Mouse (Mus musculus): ENCODE measurements around the gene E2f8. TPM values are rescaled to one million over a fixed set of nuclear protein-coding genes. Genes with fewer than 3 reads are reported as not detected.

The E2f8 gene
- total RNA-seq (2021): 1 to 10 TPM; 1.0 to 1.3 TPM

DNA sequence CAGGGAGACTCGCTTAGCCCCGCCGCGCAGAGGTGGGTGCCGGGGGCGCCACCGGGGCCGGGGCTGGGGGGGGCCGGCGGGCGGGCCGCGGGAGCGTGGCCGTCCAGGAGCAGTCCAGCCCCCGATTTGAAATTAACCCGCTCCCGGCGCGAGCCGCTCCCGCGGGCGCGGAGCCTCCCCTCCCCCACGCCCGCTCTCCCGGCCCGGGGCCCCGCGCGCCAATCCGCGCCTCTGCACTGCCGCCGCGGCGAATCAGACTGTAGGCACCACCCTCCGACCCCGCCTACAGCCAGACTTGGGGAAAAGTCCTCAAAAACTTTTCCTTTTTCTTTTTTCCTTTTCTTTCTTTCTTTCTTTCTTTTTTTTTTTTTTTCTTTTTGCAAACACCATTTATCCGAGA, at the start of gene E2f8:
Gene E2f8 (minus strand): TSS at position 111 of the 400 bp plus-strand sequence.
- peak in 1 of 2 experiments; percentile 86 for DNase-seq (ENCODE audit: extremely low spot score in 1 of 2, low spot score in 2 of 2)
- intact Hi-C loops (cut with DNase I): no loop called here

DNA sequence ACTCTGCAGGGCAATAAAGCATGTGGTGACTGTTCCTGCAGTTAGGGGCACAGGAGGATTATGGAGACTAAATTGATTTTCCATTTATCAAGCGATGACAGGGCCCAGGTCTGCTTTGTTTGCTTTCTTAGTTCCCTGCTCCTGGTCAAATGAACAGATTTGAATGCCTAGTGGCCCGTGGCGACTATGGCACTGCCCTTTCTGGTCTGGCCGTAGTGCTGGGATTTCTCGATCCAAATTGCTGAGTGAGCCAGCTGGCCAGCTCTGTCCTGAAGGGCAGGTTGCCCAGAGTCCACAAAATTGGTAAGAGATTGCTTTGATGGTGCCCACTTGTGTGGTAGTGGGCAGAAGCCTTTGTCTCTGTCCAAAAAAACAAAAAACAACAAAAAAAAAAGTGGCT, 49.0 kb upstream of the E2f8 start:
- DNase-seq (ENCODE audit: extremely low spot score in 1 of 2, low spot score in 2 of 2): peak; percentile 33 to 38
- intact Hi-C loops (cut with DNase I): no loop called here

DNA sequence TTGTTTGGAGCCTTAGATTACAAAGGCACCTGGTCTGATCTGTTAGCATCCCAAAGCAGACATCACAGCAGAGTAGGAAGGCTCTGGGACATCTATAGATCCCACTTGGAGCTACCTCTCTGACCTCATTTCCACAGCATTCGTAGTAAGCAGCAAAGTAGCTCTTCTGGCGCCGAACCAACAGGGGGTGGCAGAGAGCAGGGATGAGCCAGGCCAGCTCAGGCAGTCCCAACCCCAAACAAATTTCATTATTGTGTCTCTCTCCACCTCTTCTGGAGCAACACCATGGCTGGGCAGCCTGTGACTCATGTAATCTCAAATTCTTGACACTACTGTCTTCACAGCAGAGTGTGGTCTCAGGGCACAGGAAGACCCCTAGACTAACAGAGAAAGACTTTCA, 47.0 kb upstream of the E2f8 start:
- intact Hi-C loops (cut with DNase I): no loop called here
- DNase-seq (ENCODE audit: extremely low spot score in 1 of 2, low spot score in 2 of 2): peak; percentile 20 to 79

DNA sequence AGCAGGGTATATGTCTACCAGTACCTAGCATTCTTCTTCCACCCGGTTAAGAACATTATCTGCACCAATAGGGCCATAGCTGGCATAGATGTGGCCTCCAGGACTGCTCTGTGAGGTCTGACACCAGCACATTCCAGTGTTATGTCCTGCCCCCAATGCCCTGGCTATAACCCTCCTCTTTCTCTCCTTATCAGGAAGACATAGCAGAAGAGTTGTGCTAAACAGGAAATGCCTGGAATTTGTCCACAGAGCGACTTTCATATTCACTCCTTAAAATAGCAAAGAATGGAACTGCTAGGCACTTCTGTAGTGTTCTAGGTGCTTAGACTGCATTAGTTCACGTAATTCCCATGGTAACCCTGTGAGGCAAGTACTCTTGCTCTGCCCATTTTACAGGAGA, 43.8 kb upstream of the E2f8 start:
- intact Hi-C loops (cut with DNase I): no loop called here
- DNase-seq (ENCODE audit: extremely low spot score in 1 of 2, low spot score in 2 of 2): no peak

DNA sequence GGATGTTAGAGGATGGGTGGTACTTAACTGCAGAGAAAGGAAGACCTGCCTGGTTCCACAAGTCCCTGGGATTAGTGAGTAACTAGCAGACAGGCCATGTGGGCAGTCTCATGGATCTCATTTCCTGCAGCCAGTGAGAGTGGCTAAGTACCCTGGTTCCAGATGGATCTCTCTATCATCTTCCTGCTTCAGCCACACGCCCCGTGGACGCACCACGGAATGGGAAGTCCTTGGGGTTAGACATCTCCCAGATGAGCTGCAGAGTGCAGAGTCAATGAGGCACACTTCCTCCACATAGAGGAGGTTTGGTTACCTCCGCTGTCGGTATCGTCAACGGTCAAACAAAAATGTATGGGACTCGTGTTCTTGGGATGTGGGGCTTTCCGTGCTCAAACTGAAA, 42.2 kb upstream of the E2f8 start:
- no peak for DNase-seq (ENCODE audit: extremely low spot score in 1 of 2, low spot score in 2 of 2)
- intact Hi-C loops (cut with DNase I): no loop called here

DNA sequence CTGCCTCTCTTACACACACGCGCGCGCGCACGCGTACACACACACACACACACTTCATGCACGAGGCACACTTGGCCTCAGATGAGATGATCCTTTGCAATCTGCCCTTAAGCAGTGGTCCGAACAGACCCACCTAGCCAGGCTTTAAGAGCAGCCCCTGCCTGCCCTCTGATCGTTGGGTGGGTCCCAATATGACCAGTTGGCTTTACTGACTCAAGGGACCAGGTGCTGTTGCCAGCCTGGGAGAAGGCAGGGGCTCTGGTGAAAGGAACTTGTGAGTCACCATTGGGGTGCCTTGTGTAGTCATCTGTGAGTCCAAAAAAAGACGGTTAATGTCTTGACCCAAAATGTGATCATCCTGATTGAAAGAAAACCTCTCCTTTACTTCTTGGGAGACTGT, 37.0 kb upstream of the E2f8 start:
- DNase-seq (ENCODE audit: extremely low spot score in 1 of 2, low spot score in 2 of 2): no peak

DNA sequence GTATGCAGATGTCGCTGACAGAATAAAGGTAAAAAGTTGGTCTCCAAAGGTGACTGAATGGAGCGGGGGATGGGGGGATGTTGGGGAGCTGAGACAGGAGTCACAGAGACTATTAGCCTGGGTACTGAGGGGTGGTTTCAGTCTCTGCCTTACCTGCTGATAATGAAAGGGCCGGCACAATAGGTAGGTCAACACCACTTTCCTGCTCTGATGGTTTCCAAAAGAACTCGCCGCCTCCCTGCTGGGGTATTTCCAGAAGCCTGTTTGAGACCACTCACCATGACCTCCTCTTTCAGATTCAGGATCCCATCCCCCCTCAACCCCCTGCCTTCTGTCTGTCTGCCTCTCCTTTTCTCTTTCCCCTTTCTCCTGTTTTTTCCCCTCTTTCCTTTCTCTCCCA, 36.6 kb upstream of the E2f8 start:
- no peak for DNase-seq (ENCODE audit: extremely low spot score in 1 of 2, low spot score in 2 of 2)
- intact Hi-C loops (cut with DNase I): no loop called here

More for the DNA sequence above, 37.0 kb upstream of the E2f8 start:
- intact Hi-C loops (cut with DNase I): no loop called here

DNA sequence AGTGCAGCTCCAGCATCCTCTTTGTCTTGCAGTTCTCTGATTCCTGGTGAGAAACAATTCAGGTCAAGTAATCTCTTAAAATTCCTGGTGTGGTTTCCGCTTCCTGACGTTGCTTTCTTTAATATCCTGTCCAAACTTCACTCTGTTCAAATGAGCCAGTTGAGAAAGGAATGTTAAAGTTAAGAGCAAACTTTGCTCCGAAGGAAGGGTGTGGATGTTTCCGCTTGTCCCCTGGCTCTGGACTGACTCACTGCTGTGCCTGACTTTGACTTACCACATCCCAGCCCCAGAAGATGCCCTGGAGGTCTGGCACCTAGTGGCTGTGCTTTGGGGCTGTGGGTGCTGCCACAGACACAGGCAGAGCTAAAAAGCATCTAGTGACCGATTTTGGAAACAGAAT, 36.1 kb upstream of the E2f8 start:
- intact Hi-C loops (cut with DNase I): no loop called here
- DNase-seq (ENCODE audit: extremely low spot score in 1 of 2, low spot score in 2 of 2): no peak

DNA sequence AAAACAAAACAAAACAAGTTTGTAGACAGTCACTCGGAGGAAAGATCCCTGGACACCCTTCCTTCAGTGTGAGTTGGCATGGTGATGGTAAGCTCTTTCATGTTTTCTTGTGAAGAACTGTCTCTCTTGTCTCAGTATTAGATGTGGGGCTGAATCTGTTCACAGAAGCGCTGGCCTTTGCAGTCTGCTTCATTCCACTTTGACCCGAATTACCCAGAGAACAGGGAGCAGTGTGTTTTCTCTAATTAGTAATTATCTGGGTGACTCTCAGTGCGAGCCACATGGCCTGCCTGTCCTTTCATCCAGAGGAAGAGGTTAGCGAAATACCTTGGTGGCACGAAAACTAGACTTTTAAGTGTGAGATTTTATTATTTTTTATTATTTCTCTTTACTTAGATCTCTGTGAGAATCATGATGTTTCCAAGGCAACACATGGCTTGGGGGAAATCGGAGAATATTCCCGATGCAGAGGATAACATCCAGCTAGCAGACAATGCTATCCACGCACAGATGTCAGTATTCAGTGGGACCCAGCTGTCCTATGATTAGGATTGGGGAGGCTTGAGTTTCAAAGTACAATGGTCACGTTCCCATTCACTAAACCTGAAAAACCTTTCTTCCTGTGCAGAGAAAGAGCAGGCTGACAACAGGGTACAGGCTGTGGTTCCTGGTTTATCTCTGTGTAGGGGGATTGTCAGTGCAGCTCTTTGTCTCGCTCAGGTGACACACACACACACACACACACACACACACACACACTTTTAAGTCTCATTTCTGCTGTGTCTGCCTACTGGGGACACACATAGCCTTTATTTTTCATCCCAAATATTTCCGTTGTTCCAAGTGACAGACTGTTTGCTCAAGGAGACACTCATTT, 33.5 kb upstream of the E2f8 start:
- no peak for DNase-seq (ENCODE audit: extremely low spot score in 1 of 2, low spot score in 2 of 2)
- intact Hi-C loops (cut with DNase I): no loop called here

DNA sequence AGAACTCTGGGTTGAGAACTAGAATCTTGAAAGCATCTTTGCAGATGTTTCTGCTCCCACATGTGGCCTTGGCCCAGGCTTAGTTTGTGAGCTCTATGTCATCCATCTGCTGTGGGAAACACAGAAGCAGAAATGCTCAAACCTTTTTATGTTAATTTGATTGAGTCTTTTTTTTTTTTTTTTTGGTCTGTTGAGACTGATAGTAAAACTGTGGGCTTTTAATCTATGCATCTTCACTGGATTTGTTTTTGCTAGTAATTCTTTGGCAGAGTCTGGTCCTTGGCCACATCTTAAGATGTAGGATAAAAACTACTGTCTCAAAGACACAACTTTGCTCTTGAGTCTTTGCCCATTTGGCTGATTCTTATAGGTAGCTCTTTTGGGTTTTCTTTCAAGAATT, 29.8 kb upstream of the E2f8 start:
- intact Hi-C loops (cut with DNase I): no loop called here
- DNase-seq (ENCODE audit: extremely low spot score in 1 of 2, low spot score in 2 of 2): no peak

DNA sequence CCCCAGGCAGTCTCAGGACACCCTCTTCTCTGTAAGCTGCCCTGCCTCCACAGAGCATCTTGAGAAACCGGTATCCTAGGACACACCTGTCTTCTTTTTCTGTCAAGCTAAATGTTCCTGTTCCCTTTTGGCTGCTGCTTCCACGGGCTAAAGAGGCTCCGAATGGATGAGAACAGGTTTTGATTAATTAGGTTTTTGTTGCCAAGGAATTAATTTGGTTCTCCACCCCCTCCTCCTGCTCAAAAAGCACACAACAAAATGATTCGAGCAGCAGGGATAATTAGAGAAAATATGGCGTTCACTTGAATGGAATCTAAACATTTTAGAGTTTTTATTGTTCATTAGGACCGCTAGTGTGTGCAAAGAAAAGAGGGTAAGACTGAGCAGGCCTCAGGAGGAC, 28.9 kb upstream of the E2f8 start:
- DNase-seq (ENCODE audit: extremely low spot score in 1 of 2, low spot score in 2 of 2): no peak
- intact Hi-C loops (cut with DNase I): no loop called here

DNA sequence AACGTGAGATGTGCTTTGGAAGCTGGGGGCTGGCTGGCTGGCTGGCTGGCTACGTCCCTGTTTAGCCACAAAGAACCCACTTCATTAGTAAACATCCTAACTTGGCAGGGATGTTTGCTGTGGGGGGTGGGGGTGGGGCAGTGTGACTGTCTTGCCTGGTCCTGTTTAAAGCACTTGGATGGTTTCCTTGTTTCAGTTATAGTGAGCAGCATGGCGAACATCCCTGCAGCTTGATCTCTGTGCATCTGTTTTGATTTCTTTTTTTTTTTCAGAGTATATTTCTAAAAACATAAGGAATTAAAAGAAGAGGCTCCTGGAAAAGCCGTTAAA, 27.9 kb upstream of the E2f8 start:
- intact Hi-C loops (cut with DNase I): no loop called here
- DNase-seq (ENCODE audit: extremely low spot score in 1 of 2, low spot score in 2 of 2): no peak

DNA sequence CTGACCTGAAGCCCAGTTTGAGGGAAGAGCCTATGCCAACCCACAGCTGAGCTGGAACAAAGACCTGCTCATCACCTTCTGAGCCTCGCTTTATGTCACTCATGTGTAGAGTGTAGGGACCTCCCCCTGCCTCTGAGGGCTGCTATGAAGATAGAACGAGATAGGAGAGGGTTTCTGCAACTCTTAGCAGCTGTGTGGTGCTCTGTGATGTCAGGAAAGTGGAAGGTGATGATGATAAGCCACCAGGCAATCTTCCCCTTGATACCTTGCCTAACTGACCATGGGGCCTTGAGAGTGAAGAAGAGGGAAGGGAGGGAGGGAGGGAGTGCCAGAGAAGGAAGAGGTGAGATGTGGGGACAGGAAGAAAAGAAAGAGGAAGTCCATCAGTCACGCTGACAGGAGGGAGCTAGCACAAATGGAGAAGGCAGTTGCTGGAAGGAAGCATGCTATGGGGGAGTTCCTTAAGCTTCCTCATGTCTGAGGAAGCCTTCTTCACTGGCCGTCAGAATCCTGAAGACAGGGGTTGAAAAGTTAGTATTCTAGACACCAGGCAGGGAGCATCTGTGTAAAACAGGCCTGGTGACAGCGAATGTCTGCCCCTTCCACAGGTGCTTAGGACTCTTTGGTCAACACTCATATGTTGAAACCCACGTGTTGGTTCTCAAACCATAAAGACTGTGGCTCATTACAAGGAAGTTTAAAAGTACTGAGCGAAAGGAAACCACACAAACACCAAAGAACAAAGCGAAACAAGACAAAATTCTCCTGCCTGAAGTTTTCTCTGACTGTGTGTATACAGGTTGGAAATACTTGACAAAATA, 27.3 kb upstream of the E2f8 start, which contains the start of gene Nav2:
Gene Nav2 (plus strand): TSS at position 196 of the 821 bp plus-strand sequence.
- intact Hi-C loops (cut with DNase I): no loop called here
- no peak for DNase-seq (ENCODE audit: extremely low spot score in 1 of 2, low spot score in 2 of 2)

DNA sequence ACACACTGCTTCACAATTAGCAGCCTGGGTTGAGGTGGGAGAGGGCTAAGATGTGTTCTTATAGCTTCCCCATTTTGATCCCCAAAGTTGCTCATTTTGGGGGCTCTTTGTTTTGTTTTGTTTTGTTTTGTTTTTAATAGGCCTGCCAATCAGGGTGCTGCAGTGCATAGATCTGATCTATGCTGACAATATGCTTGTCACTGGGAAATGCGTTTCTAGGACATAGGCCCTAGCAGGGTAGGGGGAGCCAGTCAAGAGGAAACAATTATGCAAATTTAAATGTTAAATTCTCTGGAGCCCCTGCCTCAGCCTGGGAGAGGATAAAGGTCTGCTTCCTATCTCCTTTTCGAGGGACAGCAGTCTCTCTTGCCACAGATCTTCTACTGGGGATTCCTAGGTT, 21.1 kb upstream of the E2f8 start:
- no peak for DNase-seq (ENCODE audit: extremely low spot score in 1 of 2, low spot score in 2 of 2)
- intact Hi-C loops (cut with DNase I): no loop called here

DNA sequence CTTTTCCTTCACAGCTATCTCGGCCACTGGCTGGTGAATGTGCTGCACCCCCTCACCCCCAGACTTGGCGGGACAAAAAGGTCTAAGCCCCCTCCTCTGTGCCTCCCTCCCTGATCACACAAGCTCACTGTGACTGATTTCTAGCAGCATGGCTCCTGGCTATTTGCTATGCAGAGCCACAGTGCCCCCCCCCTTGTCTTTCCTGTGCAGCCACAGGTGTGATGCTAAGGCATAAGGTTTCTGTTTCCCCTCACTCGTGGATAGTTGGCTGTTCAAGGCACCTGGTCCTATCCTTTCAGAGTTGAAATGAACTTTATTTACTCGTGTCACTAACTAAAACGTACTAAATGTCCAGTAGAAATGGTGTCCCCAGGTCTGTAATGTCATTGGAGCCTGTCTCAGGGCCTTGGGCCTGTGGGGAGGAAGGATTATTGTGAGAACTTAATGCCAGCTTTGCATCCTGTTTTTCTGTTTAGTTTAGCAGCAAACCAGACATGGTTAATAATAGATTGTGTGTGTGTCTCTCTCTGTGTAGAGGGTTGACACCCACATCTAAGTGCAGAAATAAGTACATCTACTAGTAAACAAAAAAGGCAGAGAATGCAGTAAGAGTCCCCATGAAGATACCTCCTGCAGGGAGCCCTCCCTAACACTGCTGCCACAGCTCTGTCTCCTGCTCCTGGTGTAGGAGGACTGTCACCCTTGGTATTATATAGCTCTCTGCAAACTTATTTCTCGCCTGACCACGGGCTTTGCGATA, 19.2 kb upstream of the E2f8 start:
- DNase-seq (ENCODE audit: extremely low spot score in 1 of 2, low spot score in 2 of 2): no peak
- intact Hi-C loops (cut with DNase I): no loop called here

DNA sequence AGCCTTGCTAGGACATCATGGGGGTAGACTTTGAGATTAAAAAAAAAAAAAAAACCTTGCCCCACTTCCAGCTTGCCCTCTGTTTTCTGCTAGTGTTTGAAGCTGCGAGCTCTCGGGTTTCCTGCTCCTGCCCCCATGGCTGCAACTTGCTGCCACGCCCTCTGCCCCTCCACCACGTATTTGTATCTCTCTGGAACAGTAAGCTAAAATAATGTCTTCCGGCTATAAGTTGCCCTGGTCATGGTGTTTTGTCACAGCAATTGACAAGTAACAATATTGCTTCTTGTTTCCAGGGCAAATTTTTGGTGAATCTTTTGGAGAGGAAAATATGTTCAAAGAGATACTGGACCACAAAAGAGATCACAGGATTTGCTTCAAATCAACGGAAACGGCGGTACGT, 17.0 kb upstream of the E2f8 start:
- DNase-seq (ENCODE audit: extremely low spot score in 1 of 2, low spot score in 2 of 2): no peak
- intact Hi-C loops (cut with DNase I): no loop called here

DNA sequence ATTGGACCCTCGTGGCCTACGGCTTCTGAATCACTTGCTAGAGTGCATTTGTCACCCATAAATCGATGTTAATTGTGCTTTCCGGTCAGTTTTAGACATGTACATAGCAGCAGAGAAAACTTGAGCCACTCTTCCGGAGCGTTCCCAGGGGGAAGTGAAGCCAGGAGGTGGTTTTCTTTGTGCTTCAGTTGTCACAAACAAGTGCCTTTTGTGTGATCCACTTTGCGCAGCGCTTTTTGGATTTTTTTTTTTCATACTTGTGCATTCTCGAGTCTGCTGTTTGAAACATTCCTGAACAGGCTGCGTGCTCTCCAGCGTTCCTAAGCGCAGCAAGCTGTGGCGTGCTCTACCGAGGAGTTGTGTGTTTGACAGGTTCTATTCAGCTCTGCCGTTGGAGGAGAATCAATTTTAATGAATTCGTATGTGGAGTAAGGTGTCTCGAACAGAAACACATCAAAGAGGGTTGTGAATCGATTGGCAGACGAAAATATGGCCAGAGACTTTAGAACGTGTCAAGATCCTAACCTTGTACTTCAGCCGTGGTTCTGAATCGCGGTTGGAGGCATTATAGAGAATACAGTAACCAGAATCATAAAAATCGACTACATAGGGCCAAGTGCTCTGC, 16.3 kb upstream of the E2f8 start:
- no peak for DNase-seq (ENCODE audit: extremely low spot score in 1 of 2, low spot score in 2 of 2)
- intact Hi-C loops (cut with DNase I): no loop called here

DNA sequence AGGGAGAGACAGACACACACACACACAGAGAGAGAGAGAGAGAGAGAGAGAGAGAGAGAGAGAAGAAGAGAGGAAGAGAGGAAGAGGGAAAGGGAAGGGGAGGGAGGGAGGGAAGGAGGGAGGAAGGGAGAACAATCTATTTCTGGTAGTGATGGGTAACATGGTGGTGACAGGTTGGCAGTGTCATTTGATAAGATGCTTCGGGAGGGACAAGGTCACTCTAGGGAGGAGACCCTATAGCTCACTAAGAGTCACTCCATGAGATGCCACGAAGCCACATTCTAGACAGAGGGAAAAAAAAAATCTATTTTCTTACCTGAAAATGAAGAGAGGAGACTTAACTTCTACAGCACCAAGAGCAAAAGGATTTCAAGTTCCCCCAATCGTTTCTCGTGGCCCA, 14.7 kb upstream of the E2f8 start:
- intact Hi-C loops (cut with DNase I): no loop called here
- DNase-seq (ENCODE audit: extremely low spot score in 1 of 2, low spot score in 2 of 2): no peak

DNA sequence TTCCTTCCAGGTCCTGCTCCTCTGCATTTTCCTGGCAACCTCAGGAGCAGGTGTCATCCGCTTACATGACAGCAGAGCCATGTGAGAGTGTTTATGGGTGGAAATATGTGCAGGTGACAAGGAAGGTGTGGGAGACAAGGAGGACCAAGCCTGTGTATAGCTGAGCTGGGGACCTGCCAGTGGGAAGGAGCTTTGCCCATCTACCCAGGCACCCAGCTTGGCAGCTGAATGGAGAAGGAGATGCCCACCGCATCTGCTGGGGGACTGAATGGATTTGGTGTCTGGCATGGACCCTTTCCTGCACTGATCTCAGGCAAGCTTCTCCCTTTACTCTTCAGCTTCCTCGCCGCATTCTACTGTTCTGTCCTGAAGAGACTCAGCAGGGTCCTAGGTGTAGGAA, 14.1 kb upstream of the E2f8 start:
- intact Hi-C loops (cut with DNase I): no loop called here
- no peak for DNase-seq (ENCODE audit: extremely low spot score in 1 of 2, low spot score in 2 of 2)

Measured in left cerebral cortex, postnatal 10 days (tissue).